Mouse (Mus musculus) activated CD4-positive, CD25-positive, alpha-beta regulatory T cell, adult 4 months (primary cell): ENCODE results near the gene Tulp4. TPM values are rescaled to one million over a fixed set of nuclear protein-coding genes. Genes with fewer than 3 reads are reported as not detected.
"Not testable (repeated sequence)": the region's sequence is repeated elsewhere in the genome, so short reads cannot be mapped to it uniquely, and the experiment has no call there.

Source experiments
- ATAC-seq: one replicate; pipeline ENCODE4 v1.8.0; 2017
- polyA plus RNA-seq, 2 experiments: library from polyadenylated mRNA; unstranded; fragments of 100-300 nt; shearing (Covaris generic); gene quantifications; one replicate each; pipeline ENCODE4 v1.2.1; 2017

The Tulp4 gene
- polyA plus RNA-seq, 2 experiments from 2014 or later, result 29.5 to 46.5 TPM

- ATAC-seq, result not testable (repeated sequence)
These were observed 179.9 kb downstream of the Tulp4 start for GRCm38 (mm10) chr17:6286169-6286568.

DNA sequence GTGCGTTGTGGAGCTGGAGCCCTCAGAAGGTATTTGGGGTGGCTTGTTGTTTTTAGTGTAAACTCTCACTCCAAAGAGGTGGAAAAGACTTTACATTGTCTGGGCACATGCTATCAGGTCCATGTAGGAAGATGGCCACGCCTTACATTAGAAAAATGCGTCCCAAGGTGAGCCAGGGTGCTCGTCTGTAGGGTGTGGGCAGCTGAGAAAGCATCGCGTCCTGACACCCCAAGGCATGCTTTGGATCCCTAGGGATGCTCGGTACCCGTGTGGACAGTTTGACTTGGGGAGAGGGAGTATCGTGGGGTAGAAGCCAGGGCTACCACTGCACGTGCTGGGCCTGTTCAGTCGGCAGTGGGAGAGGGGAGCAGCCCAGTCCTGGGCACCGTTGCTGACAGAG, 182.8 kb downstream of the Tulp4 start:
- not testable (repeated sequence) for ATAC-seq

DNA sequence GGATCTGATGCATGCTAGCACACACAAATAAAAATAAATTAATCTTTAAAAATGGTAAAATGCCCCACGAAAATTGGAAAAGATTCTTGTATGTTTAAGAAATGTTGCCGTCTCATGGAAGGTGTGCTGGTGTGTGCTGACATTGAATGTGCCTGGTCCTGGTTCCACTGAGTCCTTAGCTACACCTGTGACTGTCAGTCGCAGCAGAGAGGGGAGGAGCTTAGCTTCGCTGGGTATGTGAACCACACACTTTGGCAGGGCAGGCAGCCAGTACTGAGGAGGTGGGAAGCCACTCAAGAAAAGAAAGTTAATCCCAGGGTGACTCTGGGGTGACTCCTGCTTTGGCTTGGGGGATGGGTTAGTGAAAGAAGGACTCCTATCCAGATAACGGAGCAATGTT, 187.6 kb downstream of the Tulp4 start:
- ATAC-seq, result not testable (repeated sequence)

DNA sequence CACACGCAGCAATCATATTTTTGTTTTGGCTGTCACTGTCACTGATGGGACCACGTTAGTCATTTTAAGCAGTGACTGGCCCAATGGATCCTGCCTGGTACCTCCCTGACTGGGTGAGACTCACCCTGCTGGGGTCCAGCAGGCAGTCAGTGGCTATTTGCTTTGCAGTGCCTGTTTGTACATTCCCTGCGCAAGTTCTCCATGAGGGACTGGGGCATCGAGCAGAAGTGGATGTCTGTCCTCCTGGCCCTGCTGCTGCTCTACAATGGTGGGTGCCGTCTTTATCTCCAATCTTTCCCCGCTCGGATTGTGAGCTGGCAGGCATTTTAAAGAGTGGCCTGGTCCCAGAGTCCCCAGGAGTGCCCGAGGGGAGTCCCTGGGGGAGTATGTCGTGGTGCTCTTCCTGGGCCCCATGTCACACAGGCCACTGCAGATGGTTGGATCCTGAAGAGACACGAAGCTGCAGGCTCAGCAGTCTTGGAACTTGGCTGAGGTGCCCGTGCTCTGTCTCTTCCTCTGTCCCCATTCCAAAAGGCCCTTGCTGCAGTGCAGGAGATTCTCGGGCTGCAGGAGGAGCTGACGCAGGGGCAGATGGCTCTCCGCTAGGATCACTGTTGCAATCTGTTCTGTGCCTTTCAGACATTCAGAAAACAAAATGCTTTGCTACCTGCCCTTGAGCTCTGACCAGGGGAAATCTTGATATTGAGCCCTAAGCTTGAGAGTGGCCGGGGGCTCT, 191.0 kb downstream of the Tulp4 start:
- ATAC-seq, result not testable (repeated sequence)

- not testable (repeated sequence) for ATAC-seq
These were observed 194.1 kb downstream of the Tulp4 start for GRCm38 (mm10) chr17:6300190-6300863.

Other genes with a start within 250 kb of the Tulp4 start
- 10 to 100 TPM; 12.6 to 13.3 TPM for gene Synj2, start 165.2 kb upstream of the Tulp4 start, polyA plus RNA-seq
- gene Serac1, start 26.7 kb upstream of the Tulp4 start, polyA plus RNA-seq, result 1 to 10 TPM; 1.8 to 2.0 TPM
- 100 to 1,000 TPM in 1 of 2 experiments, 10 to 100 TPM in 1; 96.4 to 102 TPM for gene Gtf2h5, start 26.7 kb upstream of the Tulp4 start, polyA plus RNA-seq
- 10 to 100 TPM; 13.4 to 20.5 TPM for gene Tmem181a, start 150.4 kb downstream of the Tulp4 start, polyA plus RNA-seq
- gene Dynlt1a, start 211.1 kb downstream of the Tulp4 start, polyA plus RNA-seq, result 1 to 10 TPM; 7.5 to 8.5 TPM